Mouse (Mus musculus) layer of hippocampus, adult 9-11 months (tissue): ENCODE results near the gene Akirin2.
A peak's percentile ranks its signal among the peaks of the same experiment; 100 is the strongest.

ENCODE experiments used
- DNase-seq: peaks from one replicate; pipeline ENCODE4 v3.0.0; 2022

Akirin2 gene

DNA sequence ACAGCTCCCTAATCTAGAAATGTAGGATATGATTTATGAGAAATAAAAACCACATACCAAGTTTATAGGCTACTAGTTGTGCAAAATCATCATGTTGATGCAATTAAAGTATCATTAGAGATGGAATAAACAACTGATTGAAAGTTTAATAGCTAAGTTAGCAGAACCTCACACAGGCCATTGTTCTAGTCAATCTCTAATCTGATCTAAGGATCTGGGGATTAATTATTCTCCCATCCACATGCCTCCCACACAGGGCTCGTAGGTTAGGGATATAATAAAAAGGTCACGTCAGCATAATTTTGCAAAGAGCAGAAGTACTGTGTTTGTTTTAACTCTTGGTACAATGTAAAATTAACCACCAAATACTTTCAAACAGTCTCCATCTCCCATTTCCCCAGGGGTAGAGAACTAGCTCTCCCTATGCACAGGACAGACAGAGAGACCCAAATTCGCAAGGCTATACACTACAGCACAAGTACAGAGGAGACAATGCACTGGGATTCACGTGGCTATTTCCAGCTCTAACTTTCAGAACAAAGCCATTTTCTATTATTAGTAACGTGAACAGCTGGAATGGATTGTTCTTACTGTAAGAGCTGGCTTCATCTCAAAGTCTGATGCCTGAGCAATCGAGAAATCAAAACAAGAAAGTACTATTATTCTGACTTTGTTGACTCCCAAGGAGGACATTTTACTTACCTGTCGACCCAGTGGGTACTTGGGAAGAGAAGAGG, 34.3 kb downstream of the Akirin2 start:
- DNase-seq, result no peak

DNA sequence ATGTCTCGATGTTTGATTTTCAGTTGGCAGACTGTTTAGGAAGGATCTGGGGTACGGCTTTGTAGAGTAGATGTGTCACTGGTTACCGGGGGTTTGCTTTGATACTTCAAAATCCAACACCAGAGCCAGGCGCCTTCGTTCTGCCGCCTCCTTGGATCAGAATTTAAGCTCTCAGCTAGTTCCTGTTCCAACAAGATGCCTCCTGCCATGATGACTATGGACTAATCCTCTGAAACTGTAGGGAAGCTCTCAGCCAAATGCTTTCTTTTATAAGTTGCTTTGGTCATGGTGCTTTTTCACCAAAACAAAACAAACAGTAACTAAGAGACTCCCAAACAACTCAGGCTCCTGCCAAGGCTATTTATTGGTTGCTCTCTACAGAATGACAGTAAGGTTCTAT, 52.4 kb downstream of the Akirin2 start:
- no peak for DNase-seq

DNA sequence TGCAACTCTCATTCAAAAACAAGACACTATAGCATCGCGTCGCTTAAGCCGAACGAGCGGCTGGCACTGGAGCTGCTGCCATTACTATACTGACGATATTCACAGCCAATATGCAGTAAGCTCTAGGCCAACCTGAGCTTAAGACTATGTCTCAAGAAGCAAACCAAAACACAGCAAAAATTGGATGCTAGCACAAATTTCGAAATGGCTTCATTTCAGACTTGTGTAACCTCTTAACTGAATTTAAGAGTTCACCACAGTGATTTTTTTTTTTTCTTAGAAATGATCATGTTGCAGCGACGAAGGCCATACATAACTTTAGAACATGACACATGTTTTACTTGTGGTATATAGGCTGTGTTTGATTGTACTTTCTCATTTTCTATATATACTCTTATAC, 55.9 kb downstream of the Akirin2 start:
- no peak for DNase-seq

DNA sequence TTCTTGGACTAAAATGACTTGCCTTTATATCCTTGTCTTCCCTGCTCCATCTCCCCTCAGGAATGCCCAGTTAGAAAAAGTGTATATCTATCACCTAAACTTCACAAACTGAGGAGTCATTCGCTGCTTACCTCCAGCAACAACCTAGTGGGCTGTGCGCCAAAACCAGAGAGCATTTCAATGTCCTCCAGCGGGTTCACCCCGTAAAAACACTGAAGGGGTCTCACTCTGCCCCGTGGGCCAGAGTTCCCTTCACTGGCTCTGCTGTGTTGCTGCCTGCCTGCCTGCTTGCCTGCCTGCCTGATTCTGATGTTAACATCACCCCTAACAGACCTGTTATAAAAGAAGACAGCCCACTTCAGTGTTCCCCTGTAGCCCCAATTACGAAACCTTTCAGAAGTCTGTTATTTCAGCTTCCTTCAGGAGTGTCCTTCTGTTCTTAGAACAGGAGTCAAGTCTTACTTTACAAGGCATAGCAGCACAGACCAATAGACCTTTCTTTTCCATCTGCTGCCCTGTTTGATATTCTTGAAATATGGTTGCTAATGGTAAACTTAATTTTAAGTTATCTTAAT, 62.9 kb downstream of the Akirin2 start:
- no peak for DNase-seq

DNA sequence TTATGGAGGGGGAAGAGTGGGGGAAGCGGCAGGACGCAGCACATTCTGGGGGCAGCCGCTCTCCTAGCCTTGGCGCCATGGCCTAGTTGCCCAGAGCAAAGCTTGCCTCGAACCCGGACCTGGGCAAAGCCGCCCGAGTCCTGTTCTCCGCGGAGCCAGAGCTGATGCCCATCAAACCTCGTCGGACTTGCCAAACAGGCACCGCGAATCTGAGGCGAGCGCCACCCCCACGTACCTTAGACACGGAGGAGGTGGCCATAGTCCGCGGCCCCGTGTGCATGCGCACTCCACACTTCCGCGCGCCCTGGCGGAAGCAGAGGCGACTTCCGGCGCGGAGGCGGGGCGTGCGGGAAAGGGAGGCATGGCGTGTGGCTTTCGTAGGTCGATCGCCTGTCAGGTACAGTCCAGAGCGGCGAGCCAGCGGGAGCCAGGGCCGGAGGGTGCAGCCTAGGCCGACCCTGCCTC, 63.9 kb downstream of the Akirin2 start, which contains the start of the genes Orc3 and Rars2:
TSS of gene Orc3 (minus strand) at position 315 of the 465 bp plus-strand sequence.
TSS of gene Rars2 (plus strand) at position 328 of the 465 bp plus-strand sequence.
- DNase-seq, result peak; percentile 90

DNA sequence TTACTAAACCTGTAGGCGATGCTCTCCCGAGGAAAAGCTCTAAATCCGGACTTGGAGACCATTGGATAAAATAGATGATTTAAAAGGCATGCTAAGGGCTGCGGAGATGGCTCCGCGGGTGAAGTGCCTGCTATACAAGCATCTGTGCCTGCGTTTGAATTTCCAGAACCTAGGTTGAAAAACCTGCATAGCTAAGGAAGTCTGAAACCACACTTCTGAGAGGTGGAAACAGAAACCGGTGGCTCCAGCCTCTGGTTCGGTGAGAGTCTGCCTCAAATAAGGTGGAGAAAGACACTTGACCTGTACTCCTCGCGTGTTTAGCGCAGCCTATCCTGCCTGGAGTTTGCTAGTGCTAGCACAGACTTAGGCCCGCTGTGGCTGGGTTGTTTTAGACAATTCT, 64.6 kb downstream of the Akirin2 start:
- peak; percentile 15 for DNase-seq

DNA sequence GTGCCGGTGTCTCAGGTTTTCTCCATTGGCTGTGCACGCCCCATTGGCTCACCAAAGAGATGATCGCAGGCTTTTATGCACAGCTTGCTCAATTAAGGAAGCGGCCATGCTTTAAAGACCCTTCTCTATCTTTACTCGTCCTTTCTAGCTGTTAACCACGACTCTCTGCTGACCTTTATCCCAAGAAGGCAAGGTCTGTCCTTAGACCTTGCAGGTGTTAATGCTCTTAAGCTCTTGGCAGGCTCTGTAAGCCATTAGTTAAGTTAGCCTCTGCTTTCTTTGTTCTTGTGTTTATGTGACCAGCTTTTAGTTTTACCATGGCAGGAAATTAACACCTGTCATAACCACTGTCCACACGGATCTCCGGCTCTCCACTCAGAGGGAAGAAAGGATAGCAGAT, 65.4 kb downstream of the Akirin2 start:
- DNase-seq, result no peak
